Mouse (Mus musculus): ENCODE measurements around the gene Srgap1. TPM values are rescaled to one million over a fixed set of nuclear protein-coding genes. Genes with fewer than 3 reads are reported as not detected.

Gene Srgap1
- polyA plus RNA-seq, 1 experiment, result 1.0 TPM

DNA sequence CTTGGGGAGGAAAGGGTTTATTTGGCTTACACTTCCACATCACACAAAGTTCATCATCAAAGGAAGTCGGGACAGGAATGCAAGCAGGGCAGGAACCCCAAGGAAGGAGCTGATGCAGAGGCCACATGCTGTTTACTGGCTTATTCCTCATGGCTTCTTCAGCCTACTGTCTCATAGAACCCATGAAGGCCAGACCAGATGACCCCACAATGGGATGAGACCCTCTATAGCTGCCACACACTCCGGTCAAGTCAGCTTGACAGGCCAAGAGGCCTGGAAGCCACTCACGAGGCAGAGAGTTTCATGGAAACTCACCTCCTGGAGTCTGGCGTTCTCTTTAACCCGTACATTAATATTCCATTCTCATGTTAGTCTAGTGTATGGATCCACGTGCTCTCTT is 34.8 kb downstream of the Srgap1 start:
- Histone ChIP-seq H3K4me3 (replicated peaks; ENCODE audit: control insufficient read depth, low read depth, low read length) (no peak overlapping the region), H3K4me1 (ENCODE audit: control insufficient read depth, insufficient read depth, low read length) (no peaks in the 10 kb centered on the region), H3K27ac (ENCODE audit: control insufficient read depth, insufficient read depth, low read depth, low read length, poor library complexity) (no peak overlapping the region)
- WGBS, result 84% methylated on average over 6 of the region's 6 CpGs
- TF ChIP-seq CTCF (IDR thresholded peaks at IDR 0.05; ENCODE audit: control insufficient read depth, insufficient read depth, low read length) (no peak), POLR2A (IDR thresholded peaks at IDR 0.05; ENCODE audit: borderline replicate concordance, control insufficient read depth, low read depth, low read length) (no peak)

DNA sequence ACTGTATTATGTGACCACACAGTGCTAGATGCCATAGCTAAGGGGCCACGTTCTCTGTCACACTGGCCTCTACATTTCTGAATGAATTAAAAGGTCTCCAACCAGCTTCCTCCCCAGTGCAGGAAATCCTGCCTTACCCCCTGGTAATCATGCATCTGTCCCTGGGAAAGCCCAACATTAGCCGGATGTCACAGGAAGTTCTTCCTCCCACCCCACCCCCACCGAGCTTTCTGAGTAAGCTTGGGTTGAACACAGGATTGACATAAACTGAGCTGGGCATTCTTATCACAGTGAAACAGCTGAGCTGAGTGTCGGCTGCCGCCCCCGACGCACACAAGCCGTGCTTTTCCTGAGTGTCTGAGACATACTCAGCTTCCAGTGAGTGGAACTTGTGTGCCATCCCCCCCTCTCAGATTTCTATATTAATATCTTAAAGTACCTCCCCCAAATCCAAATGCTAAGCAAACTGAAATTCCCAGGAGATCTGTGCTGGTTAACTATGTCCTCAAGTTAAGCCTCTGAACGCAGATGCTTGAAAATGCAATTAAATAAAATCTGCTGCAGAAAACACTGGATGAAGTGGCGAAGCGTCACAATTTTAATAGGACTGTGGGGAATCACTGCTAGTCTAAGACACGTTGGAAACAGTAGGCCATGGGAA is 38.3 kb downstream of the Srgap1 start:
- 20% methylated on average over 12 of the region's 12 CpGs for WGBS
- TF ChIP-seq POLR2A (IDR thresholded peaks at IDR 0.05; ENCODE audit: borderline replicate concordance, control insufficient read depth, low read depth, low read length) (no peak), CTCF (IDR thresholded peaks at IDR 0.05; ENCODE audit: control insufficient read depth, insufficient read depth, low read length) (no peak)
- Histone ChIP-seq H3K4me3 (replicated peaks; ENCODE audit: control insufficient read depth, low read depth, low read length) (no peak overlapping the region), H3K4me1 (ENCODE audit: control insufficient read depth, insufficient read depth, low read length) (no peaks in the 10 kb centered on the region), H3K27ac (ENCODE audit: control insufficient read depth, insufficient read depth, low read depth, low read length, poor library complexity) (no peak overlapping the region)

DNA sequence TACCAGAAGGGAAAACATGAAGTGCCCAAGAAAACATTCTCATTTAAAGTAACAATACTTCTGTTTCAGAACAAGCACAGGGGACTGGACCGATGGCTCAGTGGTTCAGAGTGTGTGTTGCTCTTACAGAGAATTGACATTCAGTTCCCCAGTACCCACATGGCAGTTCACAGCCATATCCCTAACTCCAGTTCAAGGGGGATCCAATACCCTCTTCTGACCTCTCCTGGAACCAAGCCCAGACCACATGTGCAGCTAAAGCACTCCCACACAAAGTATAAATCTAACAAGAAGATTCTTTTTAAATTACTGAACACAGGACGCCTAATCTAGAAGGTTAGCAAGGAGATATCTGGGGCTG is 38.8 kb downstream of the Srgap1 start:
- Histone ChIP-seq H3K27ac (ENCODE audit: control insufficient read depth, insufficient read depth, low read depth, low read length, poor library complexity) (no peak overlapping the region), H3K4me1 (ENCODE audit: control insufficient read depth, insufficient read depth, low read length) (no peaks in the 10 kb centered on the region), H3K4me3 (replicated peaks; ENCODE audit: control insufficient read depth, low read depth, low read length) (no peak overlapping the region)
- 30% methylated on average over 2 of the region's 2 CpGs for WGBS
- no peak for TF ChIP-seq CTCF (IDR thresholded peaks at IDR 0.05; ENCODE audit: control insufficient read depth, insufficient read depth, low read length)
- no peak for TF ChIP-seq POLR2A (IDR thresholded peaks at IDR 0.05; ENCODE audit: borderline replicate concordance, control insufficient read depth, low read depth, low read length)

DNA sequence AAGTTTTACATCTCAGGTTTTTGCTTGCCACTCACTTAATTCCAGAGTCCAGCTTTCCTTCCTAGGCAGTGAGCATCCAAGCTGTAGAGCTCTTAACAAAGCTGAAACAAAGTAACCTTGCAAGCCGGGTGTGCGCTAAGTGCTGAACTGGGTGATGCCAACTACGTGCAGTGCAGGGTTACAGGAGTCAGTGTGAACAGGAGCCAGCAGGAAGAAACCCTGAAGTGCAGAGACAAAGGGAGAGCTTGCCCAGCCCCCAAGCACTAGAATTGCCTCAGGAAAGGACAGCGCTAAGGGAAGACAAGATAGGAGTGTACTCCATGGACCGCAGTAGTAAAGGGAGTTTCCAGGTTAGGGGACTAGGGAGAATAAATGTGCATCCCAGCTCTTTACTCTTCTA is 40.5 kb downstream of the Srgap1 start:
- Histone ChIP-seq H3K4me1 (ENCODE audit: control insufficient read depth, insufficient read depth, low read length) (no peaks in the 10 kb centered on the region), H3K4me3 (replicated peaks; ENCODE audit: control insufficient read depth, low read depth, low read length) (no peak overlapping the region), H3K27ac (ENCODE audit: control insufficient read depth, insufficient read depth, low read depth, low read length, poor library complexity) (no peak overlapping the region)
- TF ChIP-seq CTCF (IDR thresholded peaks at IDR 0.05; ENCODE audit: control insufficient read depth, insufficient read depth, low read length), result no peak
- TF ChIP-seq POLR2A (IDR thresholded peaks at IDR 0.05; ENCODE audit: borderline replicate concordance, control insufficient read depth, low read depth, low read length), result no peak
- WGBS, result 75% methylated on average over 5 of the region's 5 CpGs

DNA sequence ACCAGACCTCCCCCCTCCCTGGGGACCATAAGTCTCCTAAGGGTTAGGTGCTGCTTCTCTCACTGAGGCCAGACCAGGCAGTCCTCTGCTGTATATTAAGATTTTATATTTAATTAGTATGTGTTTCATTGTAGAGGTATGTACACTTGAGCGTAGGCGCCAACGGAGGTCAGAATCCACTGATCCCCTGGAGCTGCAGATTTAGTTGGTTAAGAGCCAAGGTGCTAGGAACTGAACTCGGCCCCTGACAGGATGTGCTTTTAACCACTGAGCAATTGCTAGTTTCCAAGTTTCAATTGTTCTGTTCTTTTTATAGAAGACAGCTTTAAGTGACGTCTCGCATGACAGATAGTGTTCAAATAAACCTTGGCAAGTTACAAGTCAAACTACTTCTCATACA is 41.0 kb downstream of the Srgap1 start:
- Histone ChIP-seq H3K27ac (ENCODE audit: control insufficient read depth, insufficient read depth, low read depth, low read length, poor library complexity) (no peak overlapping the region), H3K4me1 (ENCODE audit: control insufficient read depth, insufficient read depth, low read length) (no peaks in the 10 kb centered on the region), H3K4me3 (replicated peaks; ENCODE audit: control insufficient read depth, low read depth, low read length) (no peak overlapping the region)
- TF ChIP-seq CTCF (IDR thresholded peaks at IDR 0.05; ENCODE audit: control insufficient read depth, insufficient read depth, low read length) (no peak), POLR2A (IDR thresholded peaks at IDR 0.05; ENCODE audit: borderline replicate concordance, control insufficient read depth, low read depth, low read length) (no peak)
- WGBS, result 53% methylated on average over 6 of the region's 6 CpGs

DNA sequence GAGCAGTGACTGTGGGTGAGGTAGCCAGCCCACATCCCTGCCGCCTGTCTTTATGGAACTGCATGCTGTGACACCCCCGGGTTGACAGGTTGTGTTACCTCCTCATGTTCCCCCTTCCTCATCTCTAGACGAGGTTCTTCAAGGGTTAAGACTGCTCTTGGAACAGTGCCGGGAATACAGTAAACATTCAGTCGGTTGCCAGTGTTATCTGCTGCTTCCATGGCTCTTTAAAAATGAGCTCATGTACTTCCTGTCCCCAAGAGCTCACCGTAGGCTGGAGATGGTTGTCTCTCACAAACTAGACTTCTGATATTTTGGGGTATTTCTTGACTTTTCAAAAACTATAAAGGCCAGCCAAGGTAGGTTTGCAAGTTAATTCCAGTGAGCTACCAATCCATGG is 41.6 kb downstream of the Srgap1 start:
- TF ChIP-seq CTCF (IDR thresholded peaks at IDR 0.05; ENCODE audit: control insufficient read depth, insufficient read depth, low read length) (no peak), POLR2A (IDR thresholded peaks at IDR 0.05; ENCODE audit: borderline replicate concordance, control insufficient read depth, low read depth, low read length) (no peak)
- H3K4me3 ChIP-seq (replicated peaks; ENCODE audit: control insufficient read depth, low read depth, low read length), result no peak overlapping the region
- H3K27ac ChIP-seq (ENCODE audit: control insufficient read depth, insufficient read depth, low read depth, low read length, poor library complexity), result no peak overlapping the region
- 34% methylated on average over 6 of the region's 6 CpGs for WGBS
- H3K4me1 ChIP-seq (ENCODE audit: control insufficient read depth, insufficient read depth, low read length), result no peaks in the 10 kb centered on the region

DNA sequence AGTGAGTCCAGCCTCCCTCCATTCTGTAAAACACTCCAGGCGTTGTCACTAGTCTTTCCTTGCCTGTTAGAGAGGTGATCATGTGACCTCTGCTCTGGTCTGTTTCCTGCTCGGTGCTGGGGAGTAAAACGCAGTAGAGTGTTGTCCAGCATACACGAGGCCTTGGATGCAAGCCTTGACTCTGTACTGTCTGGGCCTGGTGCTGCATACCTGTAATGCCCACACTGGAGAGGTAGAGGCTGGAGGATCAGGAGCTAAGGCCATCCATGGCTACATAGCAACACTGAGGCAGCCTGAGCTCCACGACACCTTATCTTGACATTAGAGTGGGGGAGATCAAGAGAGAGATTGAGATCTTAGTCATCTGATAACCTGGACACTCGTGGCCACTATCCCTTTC is 44.2 kb downstream of the Srgap1 start:
- Histone ChIP-seq H3K27ac (ENCODE audit: control insufficient read depth, insufficient read depth, low read depth, low read length, poor library complexity) (no peak overlapping the region), H3K4me1 (ENCODE audit: control insufficient read depth, insufficient read depth, low read length) (no peaks in the 10 kb centered on the region), H3K4me3 (replicated peaks; ENCODE audit: control insufficient read depth, low read depth, low read length) (no peak overlapping the region)
- TF ChIP-seq POLR2A (IDR thresholded peaks at IDR 0.05; ENCODE audit: borderline replicate concordance, control insufficient read depth, low read depth, low read length), result no peak
- no peak for TF ChIP-seq CTCF (IDR thresholded peaks at IDR 0.05; ENCODE audit: control insufficient read depth, insufficient read depth, low read length)
- 74% methylated on average over 6 of the region's 6 CpGs for WGBS

DNA sequence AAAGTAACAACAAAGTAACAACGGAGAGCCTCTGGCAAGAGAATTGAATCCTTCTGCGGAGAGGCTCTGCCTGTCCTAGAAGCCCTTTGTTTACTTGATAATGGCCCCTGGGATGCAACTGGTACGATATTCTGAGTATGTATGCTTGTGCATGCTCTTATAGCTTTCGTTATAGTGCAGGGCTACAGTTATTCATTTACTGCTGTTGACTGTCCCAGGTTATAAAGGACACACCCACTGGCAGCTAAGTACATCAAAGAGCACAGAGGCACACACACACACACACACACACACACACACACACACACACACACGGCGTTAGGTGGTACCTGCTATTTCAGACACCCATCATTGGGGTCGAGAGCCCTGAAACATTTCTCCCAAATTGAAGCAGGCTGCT is 48.3 kb downstream of the Srgap1 start:
- 88% methylated on average over 7 of the region's 7 CpGs for whole genome bisulfite sequencing
- H3K4me3 ChIP-seq (replicated peaks; ENCODE audit: control insufficient read depth, low read depth, low read length), result no peak overlapping the region
- no peaks in the 10 kb centered on the region for H3K4me1 ChIP-seq (ENCODE audit: control insufficient read depth, insufficient read depth, low read length)
- H3K27ac ChIP-seq (ENCODE audit: control insufficient read depth, insufficient read depth, low read depth, low read length, poor library complexity), result no peak overlapping the region
- TF ChIP-seq CTCF (IDR thresholded peaks at IDR 0.05; ENCODE audit: control insufficient read depth, insufficient read depth, low read length) (no peak), POLR2A (IDR thresholded peaks at IDR 0.05; ENCODE audit: borderline replicate concordance, control insufficient read depth, low read depth, low read length) (no peak)

DNA sequence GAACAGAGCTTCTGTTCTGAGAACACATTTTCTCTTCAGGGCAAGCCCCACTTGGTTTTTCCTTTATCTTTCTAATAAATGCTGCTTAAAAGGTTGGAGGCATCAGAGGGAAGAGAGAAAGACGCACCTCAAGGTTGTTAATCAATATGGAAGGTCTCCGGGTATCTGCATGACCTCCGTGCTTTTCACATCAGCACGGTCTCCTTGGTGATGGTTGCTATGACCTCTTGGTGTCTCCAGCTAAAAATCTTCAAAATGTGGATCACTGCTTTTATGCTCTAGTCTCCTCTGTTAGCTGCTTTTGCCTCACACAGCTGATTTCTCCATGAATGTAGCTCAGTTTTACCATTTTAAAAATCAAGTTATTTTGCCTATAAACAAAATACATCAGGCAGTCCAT is 50.6 kb downstream of the Srgap1 start:
- H3K4me3 ChIP-seq (replicated peaks; ENCODE audit: control insufficient read depth, low read depth, low read length), result no peak overlapping the region

More for the DNA sequence above, 50.6 kb downstream of the Srgap1 start:
- TF ChIP-seq POLR2A (IDR thresholded peaks at IDR 0.05; ENCODE audit: borderline replicate concordance, control insufficient read depth, low read depth, low read length) (no peak), CTCF (IDR thresholded peaks at IDR 0.05; ENCODE audit: control insufficient read depth, insufficient read depth, low read length) (no peak)
- Histone ChIP-seq H3K27ac (ENCODE audit: control insufficient read depth, insufficient read depth, low read depth, low read length, poor library complexity) (no peak overlapping the region), H3K4me1 (ENCODE audit: control insufficient read depth, insufficient read depth, low read length) (no peaks in the 10 kb centered on the region)
- 91% methylated on average over 4 of the region's 4 CpGs for WGBS
